In the genomic region with DNA sequence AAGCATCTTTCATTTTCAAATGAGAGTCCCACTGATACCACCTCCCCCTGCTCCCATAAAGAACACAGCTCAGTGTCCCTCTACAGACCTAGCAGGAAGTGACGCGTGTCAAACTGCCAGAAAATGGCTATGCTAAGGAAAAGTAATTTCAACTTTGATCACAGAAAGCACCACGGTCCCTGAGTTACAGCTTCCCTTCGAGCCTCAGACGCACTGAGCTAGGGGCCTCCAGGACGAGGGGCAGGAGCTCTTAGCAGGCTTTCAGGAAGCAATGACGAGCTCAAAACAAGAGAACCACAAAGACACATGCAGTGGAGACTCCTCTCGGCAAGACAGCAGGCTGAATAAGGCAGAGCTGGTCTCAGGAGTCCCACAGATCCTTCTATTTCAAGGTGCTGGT, we compare ENCODE assay signal across 21 mouse cellular contexts.
DNase-seq lines count a peak whose midpoint lies in the region; ATAC-seq and TF ChIP-seq lines count a peak whose summit lies in the region.
"Had no signal": no experiment of that assay in that cellular context is flagged by ENCODE, and none has a peak within 500 bp of the region (broad histone marks: within the 10 kb centered on the region; RNA-seq: fewer than 3 reads in every experiment).

No protein-coding gene starts in this region.

- no peak overlapping the region for H3K4me2 ChIP-seq in liver, postnatal 0 days (ENCODE audit: low read depth, low read length)
- H3K4me2 ChIP-seq: heart, embryonic 12.5 days; hindbrain, embryonic 14.5 days; kidney, embryonic 15.5 days; liver, embryonic 15.5 days; neural tube, embryonic 12.5 days had no signal

- H3K36me3 ChIP-seq in splenic B cell, adult 2 months (ENCODE audit: control insufficient read depth, insufficient read depth, low read length, poor library complexity, severe bottlenecking) = no peaks in the 10 kb centered on the region
- no peaks in the 10 kb centered on the region for H3K36me3 ChIP-seq in liver, postnatal 0 days (replicated peaks; ENCODE audit: insufficient read depth, low read length)
- H3K36me3 ChIP-seq: forebrain, embryonic 10.5 days; heart, embryonic 12.5 days; kidney, embryonic 15.5 days; liver, embryonic 15.5 days; neural tube, embryonic 12.5 days had no signal

- DNase-seq in heart, adult 11 months = peak; percentile 72
- DNase-seq in heart, adult 9 months (ENCODE audit: low spot score in 2 of 2) = no peak
- DNase-seq in 416B (ENCODE audit: low read depth) (peak; percentile 4), adipocyte (ENCODE audit: low spot score) (no peak)
- peak; percentile 11 for DNase-seq in splenic B cell, adult 2 months (ENCODE audit: low read depth, low spot score)
- DNase-seq in adrenal gland, postnatal 25 days = no peak
- no peak for DNase-seq in liver, postnatal 0 days
- DNase-seq: adrenal gland, postnatal 10 days; cerebellum, postnatal 36 days; forebrain, postnatal 0 days; heart, postnatal 14 days; lung, postnatal 14 days; right cerebral cortex, postnatal 14 days had no signal

- H3K9ac ChIP-seq in liver, postnatal 0 days (replicated peaks) = no peak overlapping the region
- H3K9ac ChIP-seq: forebrain, postnatal 0 days; heart, embryonic 12.5 days; hindbrain, embryonic 14.5 days; kidney, embryonic 15.5 days; liver, embryonic 15.5 days; neural tube, embryonic 12.5 days had no signal

- no peak overlapping the region for H3K27ac ChIP-seq in liver, postnatal 0 days (ENCODE audit: low read depth)
- H3K27ac ChIP-seq: forebrain, embryonic 10.5 days; hindbrain, embryonic 14.5 days; kidney, embryonic 15.5 days; liver, embryonic 15.5 days; neural tube, embryonic 12.5 days had no signal

- peaks cover 7% of the 10 kb centered on the region for H3K4me1 ChIP-seq in liver, postnatal 0 days (ENCODE audit: insufficient read depth)
- H3K4me1 ChIP-seq: forebrain, embryonic 10.5 days; heart, embryonic 12.5 days; kidney, embryonic 15.5 days had no signal

- no peak for TF ChIP-seq CTCF in liver, postnatal 0 days (IDR thresholded peaks at IDR 0.05; ENCODE audit: low read depth)

- no peaks in the 10 kb centered on the region for H3K9me3 ChIP-seq in liver, postnatal 0 days (ENCODE audit: low read length)
- H3K9me3 ChIP-seq: forebrain, embryonic 10.5 days; heart, embryonic 12.5 days; kidney, embryonic 15.5 days; liver, embryonic 15.5 days; neural tube, embryonic 12.5 days had no signal

- TF ChIP-seq EP300 in liver, postnatal 0 days (IDR thresholded peaks at IDR 0.05; ENCODE audit: low read depth) = no peak

- 26% methylated on average over 8 of the region's 8 CpGs for WGBS in liver, postnatal 0 days (ENCODE audit: insufficient replicate concordance)

- no peak overlapping the region for H3K4me3 ChIP-seq in liver, postnatal 0 days (ENCODE audit: low read depth, low read length)
- H3K4me3 ChIP-seq: forebrain, embryonic 10.5 days; heart, embryonic 12.5 days; kidney, embryonic 15.5 days; liver, embryonic 15.5 days; neural tube, embryonic 12.5 days had no signal

- 0 out of 2 replicates have a peak, but pooled peaks have one; percentile 12 for ATAC-seq in granulocyte monocyte progenitor cell, adult 5-6 weeks (replicated peaks; ENCODE audit: poor library complexity, severe bottlenecking)
- no peak for ATAC-seq in liver, postnatal 0 days
- ATAC-seq: forebrain, postnatal 0 days; intestine, embryonic 16.5 days had no signal

- no peaks in the 10 kb centered on the region for H3K27me3 ChIP-seq in splenic B cell, adult 2 months (ENCODE audit: control insufficient read depth, insufficient read depth, low read length, poor library complexity, severe bottlenecking)
- no peaks in the 10 kb centered on the region for H3K27me3 ChIP-seq in liver, postnatal 0 days (ENCODE audit: insufficient read depth, low read length)
- H3K27me3 ChIP-seq: heart, embryonic 12.5 days; kidney, embryonic 15.5 days; liver, embryonic 15.5 days; neural tube, embryonic 12.5 days had no signal

Comparison
In these comparisons a context has a peak if more than half of its experiments do, and no peak if none do; other contexts are left out.
1. DNase-seq: peak in heart, adult 11 months (single experiment), 416B (single experiment) and splenic B cell, adult 2 months (single experiment); none in heart, adult 9 months (0 of 2), adrenal gland, postnatal 25 days (single experiment), adipocyte (single experiment) and liver, postnatal 0 days (single experiment).